Mouse (Mus musculus) spleen, postnatal 14 days (tissue): ENCODE measurements around the gene Cabp1.
"Not testable (repeated sequence)": the region's sequence is repeated elsewhere in the genome, so short reads cannot be mapped to it uniquely, and the experiment has no call there.

Experiments
- DNase-seq, 2 experiments: peaks; one replicate each; pipeline ENCODE4 v3.0.0; 2021 to 2022; ENCODE audit warnings: low spot score in 2 of 2

Cabp1 gene

DNA sequence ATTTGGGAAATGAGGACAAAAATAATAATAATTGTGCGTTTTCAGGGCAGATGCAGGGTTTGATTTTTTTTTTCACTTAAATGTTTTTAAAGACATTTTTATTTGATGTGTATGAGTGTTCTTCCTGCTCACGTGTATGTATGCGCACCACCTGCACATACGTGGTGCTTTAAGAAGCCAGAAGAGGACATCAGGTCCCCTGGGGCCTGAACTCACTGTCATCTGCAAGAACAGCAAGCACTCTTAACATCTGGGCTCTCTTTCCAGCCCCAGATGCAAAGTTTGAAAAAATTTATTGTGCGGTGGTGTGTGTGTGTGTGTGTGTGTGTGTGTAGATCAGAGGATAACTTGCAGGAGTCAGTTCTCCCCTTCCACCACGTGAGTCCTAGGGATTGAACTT lies 16.3 kb downstream of the Cabp1 start:
- DNase-seq, result no peak

- DNase-seq, result no peak
Observed at GRCm38 (mm10) chr5:115174554-115174953, 19.6 kb downstream of the Cabp1 start.

GRCm38 (mm10) chr5:115170150-115170549 lies 24.0 kb downstream of the Cabp1 start:
- DNase-seq, result no peak

DNA sequence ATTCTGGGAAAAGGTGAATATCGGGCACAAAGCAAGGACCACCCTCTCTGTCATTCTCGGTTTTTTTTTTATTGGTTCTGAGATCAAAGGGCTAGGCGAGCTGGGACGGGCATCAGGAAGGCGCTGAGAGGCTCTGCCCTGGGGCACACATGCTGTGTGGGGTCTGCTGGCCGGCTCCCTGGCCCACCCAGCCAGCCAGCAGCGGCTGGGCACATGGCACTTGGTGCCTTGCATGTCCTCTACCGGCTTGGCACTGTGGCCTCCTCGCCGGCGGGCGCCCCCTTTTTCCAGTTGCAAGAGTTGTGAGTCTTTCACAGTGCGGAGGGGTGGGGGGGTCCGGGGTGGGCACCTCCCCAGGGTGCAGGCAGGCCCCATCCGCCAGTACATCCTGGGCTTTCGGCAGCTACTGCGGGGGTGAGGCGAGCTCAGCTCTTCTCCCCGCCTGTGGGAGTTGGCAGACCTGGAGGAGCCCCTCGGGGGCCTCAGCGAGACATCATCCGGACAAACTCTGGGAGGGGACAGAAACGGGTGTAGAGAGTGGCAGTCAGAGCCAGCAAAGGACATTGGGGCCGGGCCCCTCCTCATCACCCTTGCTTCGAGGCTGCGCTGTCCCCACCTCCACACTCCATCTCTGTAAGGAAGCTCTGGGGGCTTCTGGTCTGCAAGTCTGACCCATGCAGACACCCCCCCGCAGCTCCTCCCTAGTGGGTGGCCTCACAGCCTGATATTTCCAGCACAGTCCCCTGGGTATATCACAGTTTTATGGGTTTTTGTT lies 25.4 kb downstream of the Cabp1 start:
- no peak for DNase-seq

DNA sequence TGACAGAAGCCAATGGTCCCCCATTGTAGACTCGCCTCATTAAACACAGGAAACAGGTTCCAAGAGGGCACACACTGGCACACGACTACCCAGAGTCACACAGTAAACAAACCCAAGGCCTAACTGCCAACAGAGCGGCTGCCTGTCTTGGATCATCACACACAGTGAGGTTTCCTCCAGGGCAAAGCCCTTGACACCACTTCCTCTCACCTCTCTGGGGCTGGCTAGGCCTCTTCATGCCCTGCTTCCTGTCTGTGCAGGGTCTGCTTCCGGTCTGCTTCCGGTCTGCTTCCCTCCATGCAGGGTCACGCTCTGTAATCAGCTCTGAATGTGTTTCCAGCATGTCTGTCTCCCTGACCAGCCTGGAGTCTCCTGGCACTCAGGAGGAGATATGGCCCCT lies 26.8 kb downstream of the Cabp1 start:
- peak; percentile 38 to 51 for DNase-seq

- no peak for DNase-seq
Observed at GRCm38 (mm10) chr5:115166815-115167194, 27.4 kb downstream of the Cabp1 start.

DNA sequence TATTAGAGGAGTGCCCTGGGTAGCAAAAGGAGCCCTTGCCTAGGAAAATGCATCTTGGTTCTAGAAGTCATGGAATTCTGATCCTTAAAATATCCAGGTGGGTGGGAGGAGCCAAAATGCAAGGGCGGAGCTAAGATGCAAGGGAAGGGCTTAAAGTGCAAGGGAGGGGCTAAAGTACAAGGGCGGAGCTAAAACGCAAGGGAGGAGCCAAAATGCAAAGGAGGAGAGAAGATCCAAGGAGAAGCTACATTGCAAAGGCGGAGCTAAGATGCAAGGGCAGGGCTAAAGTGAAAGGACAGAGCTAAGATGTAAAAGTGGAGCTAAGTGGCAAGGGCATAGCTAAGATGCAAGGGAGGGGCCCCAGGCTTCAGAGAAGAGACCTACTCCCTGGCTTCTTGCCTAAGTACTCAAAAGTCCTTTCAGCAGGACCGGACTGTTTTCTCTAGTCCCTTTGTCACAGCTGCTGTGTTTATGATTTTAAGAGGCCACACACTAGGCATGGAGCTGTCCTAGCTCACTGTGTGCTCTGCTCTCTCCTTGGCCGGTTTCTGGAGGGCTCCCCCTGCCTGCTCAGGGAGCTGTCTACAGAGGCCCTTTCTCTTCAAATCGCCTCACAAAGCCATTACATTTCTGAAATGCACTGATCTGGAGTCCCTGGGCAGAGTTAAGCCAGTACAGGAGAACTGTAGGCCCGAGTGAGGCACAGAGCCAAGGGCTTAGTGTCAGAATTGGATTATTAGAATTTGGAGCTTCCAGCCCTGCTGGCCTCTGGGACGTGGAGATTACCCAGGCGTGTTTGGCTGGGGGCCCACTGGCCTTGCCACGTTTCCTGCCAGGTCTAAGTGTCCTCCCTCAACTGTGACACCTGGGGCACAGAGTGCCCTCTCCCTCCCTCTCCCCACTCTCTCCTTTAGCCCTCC lies 28.0 kb downstream of the Cabp1 start:
- DNase-seq, result no peak

DNA sequence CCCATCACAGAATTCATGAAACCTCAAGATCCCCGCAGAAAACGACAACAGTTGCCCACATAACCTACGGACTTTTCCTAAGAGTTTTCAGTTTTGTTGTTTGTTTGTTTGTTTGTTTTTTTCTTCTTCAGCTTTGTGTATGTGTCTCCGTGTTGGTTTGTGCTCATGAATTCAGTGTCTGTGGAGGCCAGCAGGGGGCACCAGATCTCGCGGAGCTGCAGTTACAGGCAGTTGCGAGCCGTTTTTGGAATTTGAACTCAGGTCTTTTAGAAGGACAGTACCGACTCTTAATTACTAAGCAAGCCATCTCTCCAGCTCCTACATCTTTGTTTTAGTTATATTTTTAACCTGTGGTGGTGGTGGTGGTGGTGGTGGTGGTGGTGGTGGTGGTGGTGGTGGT lies 28.8 kb downstream of the Cabp1 start:
- no peak for DNase-seq

GRCm38 (mm10) chr5:115164446-115164845 lies 29.7 kb downstream of the Cabp1 start:
- DNase-seq, result not testable (repeated sequence)

DNA sequence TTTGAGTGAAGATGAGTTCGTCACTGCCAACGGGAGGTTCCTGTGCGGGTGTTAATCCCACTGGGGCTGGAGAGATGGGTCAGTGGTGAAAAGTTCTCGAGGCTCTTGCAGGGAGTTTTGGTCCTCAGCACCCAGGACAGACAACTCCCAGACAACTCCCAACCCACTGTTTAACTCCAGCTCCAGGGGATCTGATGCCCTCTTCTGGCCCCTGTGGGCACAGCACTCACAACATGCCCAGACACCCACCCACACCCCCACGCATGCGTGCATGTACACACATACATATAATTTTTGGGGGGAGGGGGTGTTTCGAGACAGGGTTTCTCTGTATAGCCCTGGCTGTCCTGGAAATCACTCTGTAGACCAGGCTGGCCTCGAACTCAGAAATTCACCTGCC lies 30.6 kb downstream of the Cabp1 start:
- DNase-seq, result peak; percentile 34 to 56

GRCm38 (mm10) chr5:115161940-115162279 lies 32.3 kb downstream of the Cabp1 start:
- DNase-seq, result not testable (repeated sequence)

DNA sequence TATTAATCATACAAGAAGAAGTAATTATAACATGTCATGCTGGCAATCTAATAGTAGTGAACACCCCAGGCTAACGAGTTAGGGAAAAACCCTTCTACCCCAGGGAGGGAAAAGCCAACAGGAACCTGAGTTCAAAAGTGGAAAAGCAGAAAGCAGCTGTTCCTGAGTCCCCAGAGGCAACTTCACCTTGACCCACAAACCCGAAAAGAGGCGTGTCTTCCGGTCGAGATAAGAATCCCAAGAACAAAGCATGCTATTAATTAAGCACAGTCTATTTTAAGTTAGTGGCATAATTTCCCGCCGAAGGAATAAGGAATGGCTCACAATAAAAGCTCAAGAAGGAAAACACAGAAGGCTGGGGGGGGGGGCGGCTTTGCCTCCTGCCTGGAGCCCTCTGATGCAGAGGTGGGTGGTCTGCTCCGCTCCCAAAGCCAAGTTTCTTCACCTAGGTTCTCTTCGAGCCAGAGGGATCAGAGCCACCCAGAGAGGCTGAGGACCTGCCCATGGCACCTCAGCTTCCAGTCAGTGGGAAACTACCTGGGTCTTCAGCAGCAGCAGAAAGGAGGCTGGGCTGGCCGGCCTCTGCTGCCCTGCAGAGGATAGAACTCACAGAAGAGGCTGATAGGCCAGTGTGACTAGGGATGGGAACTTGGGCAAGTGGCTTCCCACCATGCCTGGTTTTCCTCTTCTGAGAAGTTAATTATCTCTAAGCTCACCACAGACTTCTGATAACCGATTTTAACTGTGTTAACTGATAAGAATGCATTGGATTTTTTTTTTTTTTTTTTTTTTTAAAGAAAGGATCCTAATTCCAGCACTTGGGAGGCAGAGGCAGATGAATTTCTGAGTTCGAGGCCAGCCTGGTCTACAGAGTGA lies 32.9 kb downstream of the Cabp1 start:
- no peak for DNase-seq

DNA sequence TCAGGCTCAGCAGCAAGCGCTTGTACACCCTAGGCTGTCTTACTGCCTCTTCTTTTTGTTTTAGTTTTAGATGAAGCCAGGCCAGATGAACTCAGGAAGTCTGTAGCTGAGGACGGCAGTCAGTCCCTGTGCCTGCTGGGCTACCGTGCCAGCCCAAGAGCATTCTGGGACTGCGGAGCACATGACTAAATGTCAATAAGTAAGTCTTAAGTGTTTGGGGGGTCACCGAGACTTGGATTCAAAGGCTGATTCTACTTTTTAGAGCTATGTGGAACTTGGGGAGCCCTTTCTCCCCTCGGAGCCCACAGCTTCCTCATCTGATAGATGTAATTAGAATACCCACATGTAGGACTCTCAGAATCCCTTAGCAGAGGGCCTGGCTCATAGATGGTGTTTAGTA lies 33.5 kb downstream of the Cabp1 start:
- no peak for DNase-seq

GRCm38 (mm10) chr5:115159165-115159564 lies 35.0 kb downstream of the Cabp1 start:
- no peak for DNase-seq

DNA sequence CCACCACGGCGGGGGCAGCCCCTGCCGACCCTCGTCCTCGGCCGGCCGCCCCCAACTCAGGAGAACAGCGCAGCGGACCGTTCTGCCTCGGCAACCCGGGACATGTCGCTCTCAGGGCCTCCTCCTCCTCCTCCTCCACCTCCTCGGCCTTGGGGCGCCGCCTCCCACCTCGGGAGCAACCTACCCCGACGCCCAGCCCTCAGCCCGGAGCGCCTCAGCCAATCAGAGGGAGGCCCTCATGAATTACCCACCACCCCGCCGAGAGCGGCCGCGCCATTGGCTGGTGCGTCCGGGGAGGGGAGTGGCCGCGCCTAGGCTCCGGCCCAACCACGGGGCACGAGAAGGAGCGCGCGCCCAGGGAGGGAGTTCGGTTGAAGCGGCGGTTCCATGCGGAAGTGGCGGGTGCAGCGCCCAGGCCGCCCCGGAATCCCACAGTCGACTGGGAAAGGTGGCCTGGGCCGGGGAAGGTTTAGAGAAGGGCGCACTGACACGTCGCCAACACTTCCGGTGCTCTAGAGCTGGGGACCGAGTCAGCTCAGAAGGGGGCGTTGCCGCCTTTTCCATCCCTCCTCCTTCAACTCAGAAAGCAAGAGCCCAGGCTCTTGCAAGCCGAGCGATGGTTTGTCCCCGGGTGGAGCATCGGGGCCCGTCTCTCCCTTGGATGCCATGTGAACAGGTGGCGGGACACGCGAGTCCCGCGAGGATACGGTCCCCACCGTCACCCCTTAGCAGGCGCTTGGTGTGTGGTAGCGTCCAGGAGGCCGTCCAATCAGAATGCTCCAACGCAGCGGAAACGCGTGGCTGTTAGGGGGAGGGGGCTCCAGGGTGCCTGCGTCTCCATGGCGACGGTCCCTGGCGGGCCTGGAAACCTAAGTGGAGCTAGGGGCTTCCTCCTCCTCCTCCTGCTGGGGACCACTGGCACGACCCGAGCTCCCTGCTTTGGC lies 35.9 kb downstream of the Cabp1 start, which contains the start of gene Mlec:
Gene Mlec (minus strand): TSS at position 140 of the 944 bp plus-strand sequence.
- DNase-seq, result peak; percentile 98 to 99

DNA sequence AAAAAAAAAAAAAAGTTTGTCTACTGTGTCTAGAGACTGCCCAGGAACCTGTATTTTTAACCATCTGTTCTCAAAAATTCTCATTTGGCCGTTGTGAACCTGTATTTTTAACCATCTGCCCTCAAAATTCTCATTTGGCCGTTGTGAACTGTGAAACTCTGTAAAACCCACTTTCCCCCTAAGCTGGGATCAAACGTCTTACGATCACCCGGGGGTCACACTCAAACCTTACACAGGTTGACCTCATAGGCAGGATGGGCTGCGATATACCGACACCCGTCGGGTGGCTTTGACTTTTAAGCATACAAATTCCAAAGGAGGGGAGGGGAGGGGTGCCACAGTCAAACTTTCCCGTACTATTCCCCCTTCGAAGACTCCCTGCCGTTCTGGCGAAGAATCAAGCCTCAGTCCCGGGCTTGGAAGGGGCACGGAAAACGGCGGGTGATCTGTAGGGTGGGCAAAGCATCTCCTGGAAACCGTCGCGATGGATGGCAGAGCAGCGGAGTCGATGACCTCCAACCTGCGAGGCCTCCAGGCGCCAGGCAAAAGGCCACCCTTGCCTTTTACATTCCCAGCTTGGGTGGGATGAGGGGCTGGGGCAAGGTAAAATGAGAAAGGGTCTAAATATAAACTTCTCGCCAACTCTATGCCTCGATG lies 37.1 kb downstream of the Cabp1 start:
- DNase-seq, result no peak

DNA sequence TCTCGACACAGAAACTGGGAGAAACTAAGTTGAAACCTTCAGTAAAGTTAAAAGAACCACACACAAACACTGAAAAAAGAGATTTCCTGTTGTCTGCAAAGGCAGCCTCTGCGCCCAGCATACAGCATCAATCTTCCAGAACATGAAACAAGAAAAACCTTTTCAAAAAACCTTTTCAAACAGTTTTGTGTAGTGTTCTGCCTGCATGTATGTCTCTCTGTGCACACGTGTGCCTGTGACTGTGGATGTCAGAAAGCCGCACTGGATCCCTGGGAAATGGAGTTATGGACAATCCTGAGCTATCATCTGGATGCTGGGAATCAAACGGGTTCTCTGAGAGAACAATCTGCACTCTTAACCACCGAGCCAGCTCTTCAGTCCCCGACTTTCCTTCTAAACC lies 37.8 kb downstream of the Cabp1 start:
- DNase-seq, result no peak

DNA sequence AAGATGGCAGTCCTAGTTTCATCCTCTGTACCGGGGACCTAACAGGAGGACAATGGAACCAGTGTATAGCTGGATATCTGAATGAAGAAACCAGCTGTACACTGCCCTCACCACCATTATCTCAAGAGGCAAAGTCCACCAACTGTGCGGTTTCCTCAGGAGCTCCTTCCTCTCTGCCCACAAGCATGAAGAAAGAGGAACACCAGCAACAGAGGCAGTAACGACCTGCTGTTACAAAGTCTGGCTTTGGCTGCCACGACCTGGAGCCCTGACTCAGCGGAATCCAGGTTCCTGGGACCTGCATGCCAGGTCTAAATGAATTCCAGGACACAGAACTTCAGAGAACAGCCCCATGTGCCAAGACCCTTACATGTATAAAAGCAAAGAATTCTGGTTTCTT lies 38.4 kb downstream of the Cabp1 start:
- peak in 1 of 2 experiments; percentile 30 for DNase-seq

GRCm38 (mm10) chr5:115155156-115155631 lies 39.0 kb downstream of the Cabp1 start:
- DNase-seq, result no peak
